Mouse (Mus musculus): Measurements from ENCODE around the gene Nin.
"Not testable (repeated sequence)": the region's sequence is repeated elsewhere in the genome, so short reads cannot be mapped to it uniquely, and the experiment has no call there.

Nin gene

GRCm38 (mm10) chr12:70113351-70113750 lies at the start of gene Nin:
Gene Nin (minus strand): TSS chr12:70113717.
- in situ Hi-C loops (cut with MboI) = no loop called here

DNA sequence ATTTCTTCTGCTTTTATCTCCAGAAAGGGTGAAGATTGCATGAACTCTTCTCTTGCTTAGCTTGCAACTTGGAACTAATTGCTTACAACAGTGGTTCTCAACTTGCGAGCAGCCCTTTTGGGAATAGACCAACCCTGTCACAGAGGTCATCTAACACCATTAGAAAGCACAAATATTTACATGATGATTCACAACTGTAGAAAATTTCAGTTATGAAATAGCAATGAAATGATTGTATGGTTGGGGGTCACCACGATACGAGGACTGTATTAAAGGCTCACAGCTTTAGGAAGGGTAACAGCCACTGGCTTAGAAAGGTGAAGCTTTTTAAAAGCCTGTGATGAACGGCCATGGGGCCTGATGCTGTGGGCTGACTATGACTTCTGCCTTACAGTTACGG lies 47.5 kb upstream of the Nin start:
- in situ Hi-C loops (cut with MboI) = no loop called here

- in situ Hi-C loops (cut with MboI) = no loop called here
Measured at GRCm38 (mm10) chr12:70157292-70158066, 44.0 kb upstream of the Nin start.

DNA sequence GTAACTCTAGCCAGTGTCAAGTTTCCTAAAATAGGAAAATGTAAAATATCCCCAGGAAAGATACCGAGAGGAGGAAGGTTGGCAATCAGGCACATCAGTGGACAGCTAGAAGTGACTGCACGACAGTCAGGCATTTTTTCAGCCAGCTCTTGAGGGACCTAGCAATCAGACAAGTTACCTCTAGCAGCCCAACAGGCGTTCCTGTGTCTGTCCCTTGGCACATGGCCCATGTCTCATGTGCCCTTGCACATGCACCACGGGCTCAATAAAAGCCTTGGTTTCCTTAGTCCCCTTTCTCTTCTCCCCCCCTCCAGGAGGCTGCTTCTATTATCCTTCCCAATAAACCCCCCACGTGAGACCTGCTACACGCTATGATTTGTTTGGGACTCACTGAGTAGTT lies 42.7 kb upstream of the Nin start:
- in situ Hi-C loops (cut with MboI) = no loop called here

DNA sequence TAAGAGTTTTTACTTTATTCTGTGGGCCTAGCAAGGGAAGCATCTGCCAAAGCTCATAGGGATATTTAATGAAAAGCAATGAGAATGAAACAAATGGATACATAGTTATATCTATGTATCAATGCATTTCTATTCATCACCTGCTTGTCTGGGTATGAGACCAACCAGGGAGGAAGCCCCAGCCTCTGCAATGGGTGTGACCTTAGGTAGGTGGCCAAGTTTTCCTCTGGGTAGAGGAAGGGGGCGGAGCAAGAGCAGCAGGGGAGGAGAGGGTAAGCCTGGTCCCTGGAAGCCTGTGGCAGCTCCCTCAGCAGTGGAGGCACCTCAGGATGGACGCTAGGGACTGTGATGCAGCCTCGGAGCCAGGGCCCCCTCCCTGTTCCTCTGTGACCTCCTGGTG lies 40.3 kb upstream of the Nin start, which contains the start of gene Abhd12b:
Gene Abhd12b (plus strand): TSS at position 301 of the 400 bp plus-strand sequence.
- in situ Hi-C loops (cut with MboI) = no loop called here

DNA sequence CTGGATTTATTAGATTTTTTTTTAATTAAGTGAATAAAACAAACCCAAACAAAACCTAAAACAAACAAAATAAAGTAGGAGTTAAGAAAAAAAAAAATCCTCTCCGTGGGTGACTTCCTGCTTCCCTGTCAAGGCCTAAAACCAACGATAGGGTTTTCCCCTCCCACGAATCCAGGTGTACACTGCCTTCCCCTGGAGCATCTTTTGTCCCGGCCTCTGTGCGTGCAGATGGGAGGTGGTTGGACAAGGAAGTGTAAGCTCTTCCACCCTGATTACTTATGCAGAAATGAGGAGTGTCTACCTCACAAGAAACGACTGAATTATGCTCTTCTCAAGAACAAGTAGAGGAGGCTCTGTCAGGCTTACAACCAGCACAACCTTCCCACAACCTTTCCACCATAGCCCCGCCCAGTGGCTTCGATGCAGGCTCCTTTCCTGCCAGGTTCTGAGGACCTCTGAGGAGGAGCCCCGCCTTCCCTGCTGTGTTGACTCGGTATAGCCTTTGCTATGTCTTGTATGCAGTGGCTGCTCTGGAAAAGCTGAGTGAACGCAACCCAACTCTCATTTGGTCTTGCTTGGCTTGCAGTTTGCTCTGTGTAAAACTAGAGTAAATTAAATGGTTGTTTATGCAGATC lies 35.2 kb upstream of the Nin start:
- in situ Hi-C loops (cut with MboI) = no loop called here

- in situ Hi-C loops (cut with MboI) = no loop called here
Measured at GRCm38 (mm10) chr12:70147986-70148630, 34.6 kb upstream of the Nin start.

- in situ Hi-C loops (cut with MboI) = no loop called here
Measured at GRCm38 (mm10) chr12:70145586-70145985, 32.1 kb upstream of the Nin start.

DNA sequence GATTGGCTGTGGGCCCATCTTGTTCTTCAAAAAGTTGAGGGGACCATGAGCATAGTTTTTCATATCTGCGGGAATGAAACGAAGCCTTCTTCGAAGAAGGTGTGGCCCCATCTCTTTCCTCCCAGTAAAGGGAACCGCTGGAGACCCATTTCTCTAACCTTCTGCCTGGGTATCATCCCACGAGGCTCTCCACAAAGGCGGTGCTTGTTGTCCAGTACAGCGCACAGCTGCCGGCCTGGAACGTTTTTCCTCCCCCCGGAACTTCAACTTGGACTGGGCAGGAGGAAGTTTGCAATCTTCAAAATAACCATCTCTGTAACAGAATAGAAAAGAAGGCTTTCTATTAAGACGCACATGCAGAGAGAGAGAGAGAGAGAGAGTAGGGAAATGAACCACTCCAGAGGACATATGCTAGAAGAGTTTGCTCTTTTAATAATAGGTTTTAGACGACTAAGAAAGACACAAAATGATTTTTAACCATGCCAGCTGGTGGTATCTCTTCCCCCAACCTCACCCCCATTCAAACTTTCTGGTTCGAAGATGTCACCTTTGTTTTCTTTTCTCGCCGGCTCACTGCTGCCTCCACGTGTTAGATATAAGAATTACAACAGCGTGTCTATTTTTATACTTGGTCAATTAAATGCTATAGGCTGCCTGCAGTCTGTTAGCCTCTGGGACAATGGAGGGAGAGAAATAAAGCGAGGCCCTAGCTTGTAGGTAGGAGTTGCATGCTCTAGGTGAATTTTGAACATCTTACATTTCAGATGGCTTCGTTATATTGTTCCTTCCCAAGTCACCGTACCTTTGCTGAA lies 31.3 kb upstream of the Nin start:
- in situ Hi-C loops (cut with MboI) = no loop called here

- in situ Hi-C loops (cut with MboI) = not testable (repeated sequence)
Measured at GRCm38 (mm10) chr12:70144106-70144587, 30.6 kb upstream of the Nin start.

- in situ Hi-C loops (cut with MboI) = no loop called here
Measured at GRCm38 (mm10) chr12:70140993-70141576, 27.6 kb upstream of the Nin start.

DNA sequence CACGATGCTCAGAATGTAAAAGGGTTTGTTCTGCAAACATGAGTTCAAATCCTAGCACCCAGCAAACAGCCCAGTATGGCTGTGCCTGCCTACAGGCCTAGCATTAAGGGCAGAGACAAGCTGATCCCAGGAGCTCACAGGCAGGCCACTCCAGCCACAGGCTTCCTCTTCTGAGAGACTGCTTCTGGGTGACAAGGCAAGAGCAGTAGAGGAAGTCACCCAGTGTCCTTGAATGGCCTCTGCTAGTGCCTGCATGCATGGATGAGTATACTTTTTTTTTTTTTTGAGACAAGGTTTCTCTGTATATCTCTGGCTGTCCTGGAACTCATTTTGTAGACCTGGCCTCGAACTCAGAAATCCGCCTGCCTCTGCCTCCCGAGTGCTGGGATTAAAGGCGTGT lies 27.0 kb upstream of the Nin start:
- in situ Hi-C loops (cut with MboI) = no loop called here

DNA sequence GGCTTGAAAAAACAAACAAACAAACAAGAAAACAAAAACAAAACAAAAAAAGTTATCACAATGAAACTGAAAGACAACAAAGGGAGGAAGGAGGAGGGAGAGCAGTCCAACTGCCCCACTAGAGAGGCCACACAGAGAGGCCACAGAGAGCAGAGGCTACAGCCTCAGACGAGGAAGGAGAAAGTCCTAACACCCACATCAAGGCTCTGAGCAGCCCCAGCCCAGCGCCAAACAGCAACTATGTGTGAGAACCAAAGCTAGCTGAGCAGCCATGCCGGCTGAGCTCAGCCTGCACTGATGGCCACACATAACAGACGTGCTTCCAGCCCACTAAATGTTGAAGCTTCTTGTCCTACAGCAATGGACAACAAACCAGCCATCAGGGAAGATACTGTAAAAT lies 26.4 kb upstream of the Nin start:
- in situ Hi-C loops (cut with MboI) = no loop called here

DNA sequence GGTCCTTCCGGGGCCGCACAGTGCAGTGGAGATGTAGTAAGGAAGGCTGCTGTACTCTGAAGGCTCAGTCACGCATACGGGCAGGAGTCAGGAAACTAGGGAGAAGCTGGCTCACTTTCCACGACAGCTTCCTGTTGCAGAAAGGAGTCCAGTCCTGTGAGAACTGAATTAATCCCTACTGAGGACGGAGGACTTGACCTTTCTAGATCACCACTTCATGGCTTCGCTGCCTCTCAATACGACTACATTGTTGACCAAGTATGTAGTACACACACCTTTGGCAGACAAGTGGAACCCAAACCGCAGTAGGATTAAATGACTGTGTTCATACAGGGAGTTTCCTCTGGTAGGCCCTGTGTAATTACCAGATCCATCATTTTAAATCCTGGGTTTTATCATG lies 24.1 kb upstream of the Nin start:
- in situ Hi-C loops (cut with MboI) = no loop called here

GRCm38 (mm10) chr12:70137095-70137494 lies 23.6 kb upstream of the Nin start:
- in situ Hi-C loops (cut with MboI) = no loop called here

- in situ Hi-C loops (cut with MboI) = no loop called here
Measured at GRCm38 (mm10) chr12:70136185-70136756, 22.8 kb upstream of the Nin start.

- in situ Hi-C loops (cut with MboI) = no loop called here
Measured at GRCm38 (mm10) chr12:70134627-70135235, 21.2 kb upstream of the Nin start.

- in situ Hi-C loops (cut with MboI) = no loop called here
Measured at GRCm38 (mm10) chr12:70131042-70131675, 17.6 kb upstream of the Nin start.

- in situ Hi-C loops (cut with MboI) = no loop called here
Measured at GRCm38 (mm10) chr12:70129105-70129504, 15.6 kb upstream of the Nin start.

DNA sequence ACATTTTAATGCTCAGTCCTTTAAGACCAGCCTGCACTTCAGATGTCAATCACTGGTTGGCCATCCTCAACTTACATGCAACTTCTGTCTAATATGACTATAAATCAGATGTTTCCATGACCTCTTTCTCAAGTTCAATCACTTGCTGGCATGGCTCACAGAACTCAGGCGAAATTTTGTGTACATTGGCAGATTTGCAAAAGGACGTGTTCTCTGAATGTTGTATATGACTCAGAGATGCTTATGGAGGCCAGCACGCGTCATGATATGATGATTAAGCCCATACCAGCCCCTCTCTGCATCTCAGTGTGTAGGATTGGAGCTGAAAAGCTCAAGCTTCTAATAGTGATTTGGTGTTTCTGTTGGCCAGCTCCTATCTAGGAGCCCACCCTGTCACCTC lies 13.1 kb upstream of the Nin start:
- in situ Hi-C loops (cut with MboI) = no loop called here
